Mouse (Mus musculus): ENCODE measurements at regions not wholly inside any gene's neighbourhood (a gene's known extent, or its start where the extent isn't known, plus 50 kb on each side); places are given as distances from the start of the nearest gene placed in this dataset.
A peak's percentile ranks its signal among the peaks of the same experiment; 100 is the strongest.

- Histone ChIP-seq H3K4me3 (replicated peaks; ENCODE audit: low read length) (no peak overlapping the region), H3K9ac (no peak overlapping the region), H3K27ac (no peak overlapping the region), H3K4me2 (replicated peaks) (no peak overlapping the region), H3K36me3 (replicated peaks; ENCODE audit: control insufficient read depth, insufficient read depth) (no peaks in the 10 kb centered on the region), H3K27me3 (ENCODE audit: control insufficient read depth, insufficient read depth, low read length) (peaks cover 3% of the 10 kb centered on the region; the same call in 1 of the 2 replicates), H3K9me3 (ENCODE audit: control insufficient read depth, low read length) (no peaks in the 10 kb centered on the region), H3K4me1 (replicated peaks; ENCODE audit: control insufficient read depth, insufficient read depth, low read length) (peaks cover 12% of the 10 kb centered on the region; the same call in 1 of the 2 replicates)
- 97% methylated on average over 4 of the region's 4 CpGs for WGBS
- DNase-seq (ENCODE audit: low spot score) (no peak), ATAC-seq (ENCODE audit: low FRiP score) (no peak)
Measured at GRCm38 (mm10) chr3:37903021-37903420, 178.7 kb upstream of the Gm5148 start.

- ATAC-seq (ENCODE audit: low FRiP score) (peak; percentile 37; the same call in 1 of the 2 replicates), DNase-seq (ENCODE audit: low spot score) (no peak)
- Histone ChIP-seq H3K27me3 (ENCODE audit: control insufficient read depth, insufficient read depth, low read length) (no peaks in the 10 kb centered on the region), H3K36me3 (replicated peaks; ENCODE audit: control insufficient read depth, insufficient read depth) (no peaks in the 10 kb centered on the region), H3K4me3 (replicated peaks; ENCODE audit: low read length) (no peak overlapping the region), H3K4me1 (replicated peaks; ENCODE audit: control insufficient read depth, insufficient read depth, low read length) (peaks cover 10% of the 10 kb centered on the region; the same call in 1 of the 2 replicates), H3K9me3 (ENCODE audit: control insufficient read depth, low read length) (peaks cover 4% of the 10 kb centered on the region; the same call in 1 of the 2 replicates), H3K9ac (no peak overlapping the region), H3K4me2 (replicated peaks) (peak overlapping the region; percentile 53), H3K27ac (no peak overlapping the region)
- WGBS, result 31% methylated on average over 3 of the region's 3 CpGs
Measured at GRCm38 (mm10) chr3:37897392-37897791, 173.1 kb upstream of the Gm5148 start.

- ATAC-seq (ENCODE audit: low FRiP score), result peak; percentile 88
- no peaks in the 10 kb centered on the region for H3K27me3 ChIP-seq (ENCODE audit: control insufficient read depth, insufficient read depth, low read length)
- H3K9me3 ChIP-seq (ENCODE audit: control insufficient read depth, low read length), result peaks cover 5% of the 10 kb centered on the region; the same call in 1 of the 2 replicates
- peak; percentile 52 for DNase-seq (ENCODE audit: low spot score)
- H3K4me1 ChIP-seq (replicated peaks; ENCODE audit: control insufficient read depth, insufficient read depth, low read length), result peaks cover 10% of the 10 kb centered on the region; the same call in 1 of the 2 replicates
- peak overlapping the region; percentile 66 for H3K27ac ChIP-seq
- no peaks in the 10 kb centered on the region for H3K36me3 ChIP-seq (replicated peaks; ENCODE audit: control insufficient read depth, insufficient read depth)
- peak overlapping the region; percentile 53 for H3K4me2 ChIP-seq (replicated peaks)
- H3K9ac ChIP-seq, result peak overlapping the region; percentile 52
- peak overlapping the region; percentile 17; the same call in 1 of the 2 replicates for H3K4me3 ChIP-seq (replicated peaks; ENCODE audit: low read length)
- under 1% methylated on average over 17 of the region's 17 CpGs for WGBS
Measured at GRCm38 (mm10) chr3:37896821-37897311, 172.6 kb upstream of the Gm5148 start.

- no peaks in the 10 kb centered on the region for H3K27me3 ChIP-seq (ENCODE audit: control insufficient read depth, insufficient read depth, low read length)
- H3K27ac ChIP-seq, result no peak overlapping the region
- no peak overlapping the region for H3K4me3 ChIP-seq (replicated peaks; ENCODE audit: low read length)
- DNase-seq (ENCODE audit: low spot score) (no peak), ATAC-seq (ENCODE audit: low FRiP score) (no peak)
- no peak overlapping the region for H3K9ac ChIP-seq
- H3K4me2 ChIP-seq (replicated peaks), result no peak overlapping the region
- WGBS, result 90% methylated on average over 2 of the region's 2 CpGs
- H3K9me3 ChIP-seq (ENCODE audit: control insufficient read depth, low read length), result peaks cover 5% of the 10 kb centered on the region; the same call in 1 of the 2 replicates
- peaks cover 10% of the 10 kb centered on the region; the same call in 1 of the 2 replicates for H3K4me1 ChIP-seq (replicated peaks; ENCODE audit: control insufficient read depth, insufficient read depth, low read length)
- H3K36me3 ChIP-seq (replicated peaks; ENCODE audit: control insufficient read depth, insufficient read depth), result no peaks in the 10 kb centered on the region
Measured at GRCm38 (mm10) chr3:37894599-37894998, 170.3 kb upstream of the Gm5148 start.

- no peak for DNase-seq (ENCODE audit: low spot score)
- Histone ChIP-seq H3K27me3 (ENCODE audit: control insufficient read depth, insufficient read depth, low read length) (no peaks in the 10 kb centered on the region), H3K9ac (no peak overlapping the region), H3K9me3 (ENCODE audit: control insufficient read depth, low read length) (peaks cover 5% of the 10 kb centered on the region; the same call in 1 of the 2 replicates), H3K4me2 (replicated peaks) (no peak overlapping the region), H3K4me1 (replicated peaks; ENCODE audit: control insufficient read depth, insufficient read depth, low read length) (no peaks in the 10 kb centered on the region), H3K36me3 (replicated peaks; ENCODE audit: control insufficient read depth, insufficient read depth) (no peaks in the 10 kb centered on the region), H3K27ac (no peak overlapping the region), H3K4me3 (replicated peaks; ENCODE audit: low read length) (no peak overlapping the region)
- no peak for ATAC-seq (ENCODE audit: low FRiP score)
- WGBS, result 64% methylated on average over 1 of the region's 1 CpGs
Measured at GRCm38 (mm10) chr3:37890202-37890601, 165.9 kb upstream of the Gm5148 start.

DNA sequence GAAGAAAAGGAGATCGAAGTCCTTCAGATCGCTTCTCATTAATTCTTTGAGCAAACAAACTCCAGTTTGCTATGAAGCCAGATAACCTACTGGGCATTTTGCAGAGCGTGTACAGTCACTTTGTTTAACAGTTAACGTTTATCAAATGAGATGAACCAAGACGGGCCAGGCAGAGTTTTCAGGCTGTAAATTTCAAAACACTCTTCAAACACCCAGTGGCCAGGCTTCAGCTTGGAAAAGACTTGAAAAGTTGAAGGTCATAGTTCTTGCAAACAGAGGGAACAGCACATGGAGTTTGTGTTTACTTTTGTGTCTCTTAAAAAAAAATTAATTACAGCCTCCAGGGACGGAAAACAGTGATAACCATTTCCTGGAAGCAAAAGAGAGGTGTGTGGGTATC lies 164.2 kb upstream of the Gm5148 start:
- H3K27ac ChIP-seq, result no peak overlapping the region
- ATAC-seq (ENCODE audit: low FRiP score), result no peak

DNA sequence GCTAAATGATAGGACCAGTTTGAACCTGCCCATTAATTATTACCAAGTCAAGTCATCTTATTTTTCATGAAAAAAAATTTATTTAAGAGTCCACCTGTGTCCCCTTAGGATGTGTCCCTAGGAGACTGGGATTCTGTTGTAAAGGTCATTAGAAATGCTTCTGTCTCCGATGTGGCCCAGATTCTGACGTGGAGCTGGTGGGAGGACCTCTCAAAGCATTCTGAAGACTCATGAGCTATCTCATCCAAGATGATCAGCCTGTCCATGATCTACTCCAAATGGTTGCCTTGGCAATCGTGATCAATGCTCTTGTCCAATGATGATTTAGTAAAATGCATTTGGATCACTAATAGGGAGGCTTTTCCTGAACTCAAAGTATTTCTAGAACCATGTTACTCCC lies 163.4 kb upstream of the Gm5148 start:
- 85% methylated on average over 3 of the region's 3 CpGs for WGBS
- no peak overlapping the region for H3K4me3 ChIP-seq (replicated peaks; ENCODE audit: low read length)
- no peak overlapping the region for H3K9ac ChIP-seq
- H3K4me2 ChIP-seq (replicated peaks), result no peak overlapping the region
- peaks cover 3% of the 10 kb centered on the region; the same call in 1 of the 2 replicates for H3K9me3 ChIP-seq (ENCODE audit: control insufficient read depth, low read length)
- no peak overlapping the region for H3K27ac ChIP-seq
- no peaks in the 10 kb centered on the region for H3K27me3 ChIP-seq (ENCODE audit: control insufficient read depth, insufficient read depth, low read length)
- ATAC-seq (ENCODE audit: low FRiP score) (no peak), DNase-seq (ENCODE audit: low spot score) (no peak)
- H3K4me1 ChIP-seq (replicated peaks; ENCODE audit: control insufficient read depth, insufficient read depth, low read length), result no peaks in the 10 kb centered on the region
- no peaks in the 10 kb centered on the region for H3K36me3 ChIP-seq (replicated peaks; ENCODE audit: control insufficient read depth, insufficient read depth)

More for the DNA sequence above, 164.2 kb upstream of the Gm5148 start:
- DNase-seq (ENCODE audit: low spot score), result no peak
- no peaks in the 10 kb centered on the region for H3K36me3 ChIP-seq (replicated peaks; ENCODE audit: control insufficient read depth, insufficient read depth)
- H3K27me3 ChIP-seq (ENCODE audit: control insufficient read depth, insufficient read depth, low read length), result no peaks in the 10 kb centered on the region
- 67% methylated on average over 6 of the region's 6 CpGs for WGBS
- no peak overlapping the region for H3K4me3 ChIP-seq (replicated peaks; ENCODE audit: low read length)
- no peak overlapping the region for H3K9ac ChIP-seq
- H3K9me3 ChIP-seq (ENCODE audit: control insufficient read depth, low read length), result peaks cover 5% of the 10 kb centered on the region; the same call in 1 of the 2 replicates
- H3K4me1 ChIP-seq (replicated peaks; ENCODE audit: control insufficient read depth, insufficient read depth, low read length), result no peaks in the 10 kb centered on the region
- H3K4me2 ChIP-seq (replicated peaks), result no peak overlapping the region

GRCm38 (mm10) chr3:37886705-37887454 lies 162.6 kb upstream of the Gm5148 start:
- Histone ChIP-seq H3K4me1 (replicated peaks; ENCODE audit: control insufficient read depth, insufficient read depth, low read length) (no peaks in the 10 kb centered on the region), H3K9me3 (ENCODE audit: control insufficient read depth, low read length) (no peaks in the 10 kb centered on the region), H3K4me3 (replicated peaks; ENCODE audit: low read length) (no peak overlapping the region), H3K36me3 (replicated peaks; ENCODE audit: control insufficient read depth, insufficient read depth) (no peaks in the 10 kb centered on the region), H3K4me2 (replicated peaks) (no peak overlapping the region), H3K27me3 (ENCODE audit: control insufficient read depth, insufficient read depth, low read length) (no peaks in the 10 kb centered on the region), H3K27ac (no peak overlapping the region), H3K9ac (no peak overlapping the region)
- DNase-seq (ENCODE audit: low spot score), result no peak
- ATAC-seq (ENCODE audit: low FRiP score), result no peak
- WGBS, result 95% methylated on average over 3 of the region's 3 CpGs

GRCm38 (mm10) chr3:37885776-37886175 lies 161.5 kb upstream of the Gm5148 start:
- H3K9ac ChIP-seq, result no peak overlapping the region
- no peaks in the 10 kb centered on the region for H3K9me3 ChIP-seq (ENCODE audit: control insufficient read depth, low read length)
- H3K4me3 ChIP-seq (replicated peaks; ENCODE audit: low read length), result no peak overlapping the region
- H3K36me3 ChIP-seq (replicated peaks; ENCODE audit: control insufficient read depth, insufficient read depth), result no peaks in the 10 kb centered on the region
- 88% methylated on average over 6 of the region's 6 CpGs for WGBS
- ATAC-seq (ENCODE audit: low FRiP score) (no peak), DNase-seq (ENCODE audit: low spot score) (no peak)
- no peaks in the 10 kb centered on the region for H3K4me1 ChIP-seq (replicated peaks; ENCODE audit: control insufficient read depth, insufficient read depth, low read length)
- no peaks in the 10 kb centered on the region for H3K27me3 ChIP-seq (ENCODE audit: control insufficient read depth, insufficient read depth, low read length)
- H3K27ac ChIP-seq, result no peak overlapping the region
- no peak overlapping the region for H3K4me2 ChIP-seq (replicated peaks)

All from hindbrain, embryonic 14.5 days (tissue).